Mouse (Mus musculus) splenic B cell, adult 2 months (primary cell): ENCODE data around the gene Wwox.

Experiments
- DNase-seq: peaks from one replicate; pipeline ENCODE4 v3.0.0-alpha.2; 2011; ENCODE audit warnings: low read depth, low spot score
- H3K27me3 ChIP-seq: 2 replicates; pipeline ENCODE4 v1.6.1; 2012; ENCODE audit warnings: mild to moderate bottlenecking, low read length, moderate library complexity, mixed read lengths; ENCODE audit not compliant: control insufficient read depth, poor library complexity, insufficient read depth, severe bottlenecking
- H3K36me3 ChIP-seq: 2 replicates; pipeline ENCODE4 v1.6.1; 2012; ENCODE audit warnings: mild to moderate bottlenecking, low read length, moderate library complexity, mixed read lengths; ENCODE audit not compliant: control insufficient read depth, poor library complexity, insufficient read depth, severe bottlenecking

Wwox gene

DNA sequence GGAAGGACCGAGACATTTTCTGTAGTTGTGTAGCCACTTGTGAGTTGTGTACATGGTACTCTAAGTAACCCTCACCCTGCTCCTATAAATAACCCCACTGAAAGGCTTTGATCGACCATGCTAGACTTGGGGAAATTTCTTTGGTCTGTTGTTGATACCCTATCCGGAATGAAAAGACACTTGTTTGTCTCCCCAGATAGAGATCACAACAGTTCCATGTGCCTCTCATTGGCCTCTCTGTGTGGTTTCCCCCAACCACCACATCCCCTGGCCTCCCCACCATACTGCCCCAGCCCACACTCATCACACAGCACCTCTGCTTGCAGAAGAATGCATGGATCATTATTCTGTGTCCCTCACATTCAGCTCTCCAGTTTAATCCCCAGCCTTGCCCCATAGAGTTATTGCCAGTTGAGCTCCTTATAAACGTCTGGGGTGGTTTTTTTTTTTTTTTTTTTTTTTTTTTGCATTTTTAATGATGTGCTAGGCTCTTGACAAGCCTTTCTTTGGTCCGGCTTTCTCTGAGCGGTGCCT is 746.0 kb downstream of the Wwox start:
- Histone ChIP-seq H3K36me3 (no peaks in the 10 kb centered on the region), H3K27me3 (no peaks in the 10 kb centered on the region)
- DNase-seq: no peak

DNA sequence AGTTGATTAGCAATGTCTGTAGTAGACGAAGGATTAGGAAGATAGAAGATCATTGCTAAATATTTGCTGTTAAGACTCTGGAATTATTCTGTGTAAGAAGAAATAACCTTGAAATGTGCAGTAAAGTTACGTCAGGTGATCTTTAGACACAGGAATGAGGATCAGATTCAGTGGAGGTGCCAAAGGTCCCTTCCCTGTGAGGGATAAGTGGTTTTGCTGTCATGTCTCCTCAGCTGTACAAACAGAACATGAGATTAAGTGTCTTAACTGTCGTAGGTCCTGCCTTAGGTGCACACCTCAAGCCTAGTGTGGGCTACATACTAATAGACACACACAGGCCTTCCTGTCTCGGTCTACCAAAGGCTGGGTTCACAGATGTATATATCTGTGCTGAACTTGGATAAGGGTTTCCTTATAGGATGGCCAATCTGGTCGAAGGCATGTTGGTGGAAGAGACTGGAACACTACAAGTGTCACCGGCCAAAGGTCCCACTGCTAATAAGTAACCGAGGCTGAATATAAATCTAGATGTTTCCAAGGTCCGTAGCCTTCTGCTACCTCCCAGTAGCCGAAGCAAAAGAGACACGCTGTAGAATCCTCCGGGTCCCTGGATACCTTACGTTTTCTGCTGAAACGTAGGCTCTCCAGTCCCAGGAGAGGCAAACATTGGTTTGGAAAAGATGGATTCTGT is 746.8 kb downstream of the Wwox start:
- Histone ChIP-seq H3K36me3 (no peaks in the 10 kb centered on the region), H3K27me3 (no peaks in the 10 kb centered on the region)
- DNase-seq: no peak

DNA sequence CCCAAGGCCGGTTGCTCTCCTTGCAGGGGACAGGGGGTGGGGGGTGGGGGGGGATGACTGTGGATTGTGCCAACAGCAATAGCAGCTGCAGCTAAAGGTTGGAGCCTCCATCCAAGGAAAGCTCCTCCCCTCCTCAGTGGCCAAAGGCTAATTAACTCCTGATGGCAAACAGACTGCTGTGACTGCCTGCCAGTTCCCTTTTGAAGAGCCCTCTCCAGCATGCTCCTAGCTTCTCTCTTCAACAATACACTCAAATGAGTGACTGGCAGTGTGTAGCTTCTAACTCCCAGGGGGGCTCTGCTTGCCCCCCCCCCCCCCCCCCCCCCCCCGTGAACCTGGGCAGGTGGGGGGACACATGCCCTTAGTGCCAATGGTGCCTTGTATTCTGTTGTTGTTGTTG is 747.4 kb downstream of the Wwox start:
- H3K27me3 ChIP-seq: no peaks in the 10 kb centered on the region
- DNase-seq: no peak

GRCm38 (mm10) chr8:115188446-115188845 is 749.0 kb downstream of the Wwox start:
- no peaks in the 10 kb centered on the region for H3K36me3 ChIP-seq
- DNase-seq: no peak
- H3K27me3 ChIP-seq: no peaks in the 10 kb centered on the region

More for the DNA sequence above, 747.4 kb downstream of the Wwox start:
- H3K36me3 ChIP-seq: no peaks in the 10 kb centered on the region

DNA sequence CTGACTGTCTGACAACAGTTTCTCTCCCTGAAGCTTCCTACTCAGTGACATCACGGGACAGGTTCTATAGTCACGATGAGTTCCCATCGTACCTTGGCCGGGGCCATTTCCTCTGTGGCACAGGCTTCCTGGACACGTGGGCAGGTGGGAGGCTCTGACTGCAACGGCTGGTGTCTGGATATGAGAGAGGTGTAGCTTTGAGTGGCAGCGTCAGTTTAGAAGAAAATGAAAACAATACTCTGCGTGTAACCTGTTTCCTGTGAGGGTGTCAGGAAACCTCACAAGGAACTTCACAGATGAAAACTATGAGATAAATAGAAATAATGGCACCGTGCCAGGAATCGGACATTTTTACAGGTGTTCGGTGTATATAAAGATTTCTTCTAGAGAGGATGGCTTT is 750.4 kb downstream of the Wwox start:
- H3K27me3 ChIP-seq: no peaks in the 10 kb centered on the region

GRCm38 (mm10) chr8:115193767-115194166 is 754.3 kb downstream of the Wwox start:
- no peaks in the 10 kb centered on the region for H3K27me3 ChIP-seq
- no peak for DNase-seq
- H3K36me3 ChIP-seq: no peaks in the 10 kb centered on the region

More for the DNA sequence above, 750.4 kb downstream of the Wwox start:
- no peaks in the 10 kb centered on the region for H3K36me3 ChIP-seq
- DNase-seq: peak; percentile 65

GRCm38 (mm10) chr8:115195334-115195733 is 755.9 kb downstream of the Wwox start:
- Histone ChIP-seq H3K27me3 (no peaks in the 10 kb centered on the region), H3K36me3 (no peaks in the 10 kb centered on the region)
- no peak for DNase-seq

DNA sequence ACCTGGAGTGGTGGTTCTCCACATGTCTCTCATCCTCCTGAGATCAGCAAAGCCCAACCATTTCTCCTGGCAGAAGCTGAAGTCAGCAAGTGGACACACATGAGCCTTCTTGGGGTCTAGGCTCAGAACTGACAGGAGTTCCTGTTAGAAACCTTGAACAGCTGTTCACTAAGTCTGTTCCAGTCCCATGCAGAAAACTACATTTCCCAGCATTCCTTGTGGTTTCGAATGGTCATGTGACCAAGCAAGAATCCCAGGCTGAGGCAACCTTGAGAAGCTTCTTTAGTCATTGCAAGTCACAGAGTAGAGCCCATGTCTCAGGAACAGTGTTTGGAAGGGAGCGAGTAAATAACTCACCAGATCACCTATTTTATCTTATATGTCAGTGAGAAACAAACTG is 757.4 kb downstream of the Wwox start:
- no peaks in the 10 kb centered on the region for H3K36me3 ChIP-seq
- no peaks in the 10 kb centered on the region for H3K27me3 ChIP-seq
- DNase-seq: peak; percentile 4

- H3K36me3 ChIP-seq: no peaks in the 10 kb centered on the region
- no peak for DNase-seq
- H3K27me3 ChIP-seq: no peaks in the 10 kb centered on the region
Observed at GRCm38 (mm10) chr8:115199204-115199603, 759.7 kb downstream of the Wwox start.

DNA sequence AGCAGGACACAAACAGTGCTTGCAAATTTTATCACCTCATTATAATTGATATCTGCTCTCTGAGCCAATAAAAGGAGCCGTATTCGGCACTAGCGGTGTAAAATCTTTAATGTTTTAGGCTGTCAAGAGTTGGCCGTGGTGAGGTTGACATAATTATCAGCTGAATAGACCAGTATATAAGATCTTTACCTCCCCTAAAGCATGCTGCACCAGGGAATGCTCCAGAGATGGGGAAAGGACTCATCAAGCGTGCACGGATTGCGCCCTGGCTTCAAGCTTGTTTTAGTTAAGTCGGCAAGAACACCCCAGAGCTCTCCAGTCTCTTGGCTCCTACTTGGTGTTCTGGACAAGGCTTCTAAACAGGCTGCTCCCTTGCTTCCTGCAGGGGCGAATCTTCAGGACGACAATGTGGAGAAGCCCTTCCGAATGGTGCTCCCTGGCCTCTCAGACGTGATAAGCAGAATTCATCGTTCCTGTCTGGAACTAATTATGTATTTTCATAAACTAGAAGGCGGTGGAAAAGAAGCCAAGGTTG is 760.2 kb downstream of the Wwox start:
- Histone ChIP-seq H3K27me3 (no peaks in the 10 kb centered on the region), H3K36me3 (no peaks in the 10 kb centered on the region)
- no peak for DNase-seq

DNA sequence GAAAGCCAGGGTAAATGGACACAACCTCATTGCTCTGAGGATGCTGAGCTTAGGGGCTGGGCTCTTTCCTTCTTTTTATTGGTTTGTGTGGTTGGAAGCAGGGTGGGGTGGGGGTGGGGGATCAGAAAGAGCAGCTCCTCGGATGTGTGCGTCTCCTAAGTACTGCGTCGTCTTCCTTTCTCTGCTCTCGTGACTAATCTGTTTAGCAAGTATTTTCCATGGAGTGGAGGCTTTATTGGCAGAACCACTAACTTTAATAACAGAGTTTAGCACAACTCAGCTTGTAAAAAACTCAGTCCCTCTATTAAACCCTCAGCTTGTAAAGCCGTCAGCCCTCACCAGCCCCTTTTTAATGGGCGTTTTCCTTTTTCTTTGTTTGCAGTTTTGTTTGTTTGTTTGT is 762.3 kb downstream of the Wwox start:
- Histone ChIP-seq H3K36me3 (no peaks in the 10 kb centered on the region), H3K27me3 (no peaks in the 10 kb centered on the region)
- no peak for DNase-seq

DNA sequence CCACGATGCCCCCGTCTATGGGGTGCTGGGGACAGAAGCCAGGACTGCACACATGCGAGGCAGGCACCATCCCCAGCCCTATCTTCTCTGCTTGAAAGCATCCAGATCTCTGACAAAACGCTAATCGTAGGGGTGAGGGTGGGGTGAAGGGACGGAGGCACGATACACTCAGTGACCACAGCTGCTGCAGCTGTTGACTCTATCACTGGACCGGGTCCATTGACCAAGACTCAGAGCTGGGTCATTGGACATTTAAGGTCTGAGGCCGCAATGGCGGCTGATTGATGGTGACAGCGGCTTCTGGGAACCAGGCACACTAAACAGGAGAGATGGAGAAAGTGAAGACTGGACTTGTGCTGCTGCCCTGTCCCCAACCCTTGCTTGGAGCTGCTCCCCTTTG is 768.0 kb downstream of the Wwox start:
- H3K36me3 ChIP-seq: no peaks in the 10 kb centered on the region
- no peaks in the 10 kb centered on the region for H3K27me3 ChIP-seq
- DNase-seq: no peak

- no peaks in the 10 kb centered on the region for H3K36me3 ChIP-seq
- H3K27me3 ChIP-seq: no peaks in the 10 kb centered on the region
- DNase-seq: no peak
Observed at GRCm38 (mm10) chr8:115208415-115209192, 769.1 kb downstream of the Wwox start.

DNA sequence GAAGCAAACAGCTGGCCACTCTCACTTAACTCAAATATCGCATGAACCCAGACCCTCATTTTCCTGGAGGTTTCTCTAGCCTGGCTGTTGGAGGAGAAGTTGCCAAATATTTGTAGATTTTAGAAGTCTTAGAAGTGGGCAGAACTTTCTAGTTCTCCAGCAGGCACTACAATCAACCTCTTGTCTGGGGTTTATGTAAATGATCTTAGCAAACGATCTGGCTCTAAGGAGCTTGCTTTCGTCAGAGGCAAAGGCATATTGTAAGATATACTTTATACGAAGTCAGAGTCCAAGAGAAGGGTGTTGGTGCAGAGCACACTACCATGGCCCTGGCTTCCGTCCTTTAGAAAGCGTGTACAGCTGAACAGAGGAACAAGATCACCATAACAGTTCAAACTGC is 770.6 kb downstream of the Wwox start:
- Histone ChIP-seq H3K27me3 (no peaks in the 10 kb centered on the region), H3K36me3 (no peaks in the 10 kb centered on the region)
- DNase-seq: no peak

DNA sequence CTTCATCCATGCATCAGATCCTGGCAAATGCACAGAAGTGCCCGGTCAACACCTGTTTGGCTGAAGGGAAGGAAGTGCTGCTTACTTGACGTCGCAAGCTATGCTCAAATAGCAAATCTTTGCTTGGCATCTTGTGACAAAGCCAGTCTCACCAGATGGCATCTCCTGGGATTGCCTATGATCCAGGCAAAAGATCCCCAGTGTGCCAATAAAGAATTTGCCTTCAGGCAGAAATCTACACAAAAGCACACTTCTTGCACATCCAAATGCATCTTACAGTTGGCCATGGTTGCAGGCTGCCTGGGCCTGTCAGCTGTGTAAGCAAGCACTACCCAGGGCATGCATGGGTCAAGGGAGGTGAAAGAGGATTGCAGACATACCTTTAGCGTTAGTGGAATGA is 773.7 kb downstream of the Wwox start:
- no peak for DNase-seq
- no peaks in the 10 kb centered on the region for H3K27me3 ChIP-seq
- no peaks in the 10 kb centered on the region for H3K36me3 ChIP-seq
